Mouse (Mus musculus): ENCODE data around the gene Upb1. TPM values are rescaled to one million over a fixed set of nuclear protein-coding genes. Genes with fewer than 3 reads are reported as not detected.

Upb1 gene
- total RNA-seq, 4 experiments from 2014 or later: 0.20 to 0.83 (median 0.44) TPM

Other genes with a start within 250 kb of the Upb1 start
- gene Specc1l, start 189.0 kb upstream of the Upb1 start, total RNA-seq (2022): 10 to 100 TPM; 41.3 to 50.8 (median 42.7) TPM
- 1 to 10 TPM; 1.1 to 2.7 (median 1.9) TPM for gene Adora2a, start 84.2 kb upstream of the Upb1 start, total RNA-seq (2022)
- gene Snrpd3, start 116.4 kb downstream of the Upb1 start, total RNA-seq (2022): 10 to 100 TPM; 67.3 to 82.9 (median 72.6) TPM
- gene Gucd1, start 116.9 kb downstream of the Upb1 start, total RNA-seq (2022): 10 to 100 TPM; 14.0 to 17.3 (median 14.4) TPM
- gene Lrrc75b, start 159.2 kb downstream of the Upb1 start, total RNA-seq (2022): 10 to 100 TPM in 3 of 4 experiments, 1 to 10 TPM in 1; 9.5 to 16.9 (median 12.0) TPM
- 1 to 10 TPM; 4.0 to 5.6 (median 4.6) TPM for gene Ggt1, start 160.5 kb downstream of the Upb1 start, total RNA-seq (2022)
- gene Ggt5, start 188.2 kb downstream of the Upb1 start, total RNA-seq (2022): 1 to 10 TPM; 2.6 to 5.0 (median 4.3) TPM
- gene Susd2, start 242.9 kb downstream of the Upb1 start, total RNA-seq (2022): 1 to 10 TPM; 2.5 to 3.8 (median 3.0) TPM